Mouse (Mus musculus): ENCODE measurements at regions not wholly inside any gene's neighbourhood (a gene's known extent, or its start where the extent isn't known, plus 50 kb on each side); places are given as distances from the start of the nearest gene placed in this dataset.

DNA sequence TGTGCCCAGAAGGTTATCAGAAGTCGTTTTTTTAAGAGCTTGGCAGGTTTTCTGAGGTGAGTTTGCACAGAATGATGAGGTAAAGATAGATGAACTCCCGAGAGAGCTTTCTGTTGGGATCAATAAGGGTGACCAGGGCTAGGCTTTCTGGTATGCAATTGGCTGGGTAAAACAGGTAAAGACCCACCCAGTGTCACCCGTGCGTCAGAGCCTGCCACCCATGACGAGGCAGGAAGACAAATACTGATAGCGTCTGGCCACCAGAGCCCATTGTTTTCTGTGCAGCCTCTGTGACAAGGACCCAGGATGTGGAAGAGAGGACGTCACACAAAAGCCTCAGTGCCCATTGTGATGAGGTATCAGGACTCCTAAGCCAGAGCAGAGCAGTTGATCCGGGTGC is 58.0 kb upstream of the Vps8 start:
- ATAC-seq, result no peak

DNA sequence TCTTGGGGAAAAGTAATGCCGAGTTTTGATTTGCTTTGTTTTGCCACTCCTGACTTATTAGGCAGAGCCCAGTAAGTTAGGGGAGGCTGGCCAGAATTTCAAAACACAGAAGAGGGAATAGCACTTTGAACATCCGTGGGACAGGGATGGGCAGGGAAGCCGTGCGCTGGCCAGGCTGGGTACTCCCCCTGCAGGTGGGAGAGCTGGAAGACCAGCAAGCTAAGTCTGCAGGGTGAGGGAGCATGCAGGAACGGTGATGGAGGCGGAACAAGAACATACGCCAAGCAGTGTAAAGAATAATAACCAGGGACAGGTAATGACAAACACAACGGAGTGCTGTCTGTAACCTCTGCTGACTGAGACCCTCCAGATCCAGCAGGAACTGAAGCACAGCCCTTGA is 55.5 kb upstream of the Vps8 start:
- ATAC-seq, result no peak

DNA sequence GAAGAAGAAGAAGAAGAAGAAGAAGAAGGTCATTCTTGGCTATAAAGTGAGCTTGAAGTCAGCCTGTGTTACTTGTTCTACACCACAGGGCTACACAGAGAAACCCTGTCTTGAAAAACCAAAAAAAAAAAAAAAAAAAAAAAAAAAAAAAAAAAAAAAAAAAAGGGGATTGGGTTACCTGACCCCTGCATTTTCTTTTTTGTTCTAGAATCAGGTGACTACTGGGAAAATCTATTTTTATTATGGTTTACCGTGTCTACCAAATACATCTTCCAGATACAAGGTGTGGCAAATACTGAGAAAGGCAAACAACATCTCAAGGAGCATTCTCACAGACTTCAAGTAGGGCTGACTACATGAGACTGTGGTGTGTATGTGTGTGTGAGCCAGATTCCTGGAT is 54.1 kb upstream of the Vps8 start:
- ATAC-seq, result no peak

DNA sequence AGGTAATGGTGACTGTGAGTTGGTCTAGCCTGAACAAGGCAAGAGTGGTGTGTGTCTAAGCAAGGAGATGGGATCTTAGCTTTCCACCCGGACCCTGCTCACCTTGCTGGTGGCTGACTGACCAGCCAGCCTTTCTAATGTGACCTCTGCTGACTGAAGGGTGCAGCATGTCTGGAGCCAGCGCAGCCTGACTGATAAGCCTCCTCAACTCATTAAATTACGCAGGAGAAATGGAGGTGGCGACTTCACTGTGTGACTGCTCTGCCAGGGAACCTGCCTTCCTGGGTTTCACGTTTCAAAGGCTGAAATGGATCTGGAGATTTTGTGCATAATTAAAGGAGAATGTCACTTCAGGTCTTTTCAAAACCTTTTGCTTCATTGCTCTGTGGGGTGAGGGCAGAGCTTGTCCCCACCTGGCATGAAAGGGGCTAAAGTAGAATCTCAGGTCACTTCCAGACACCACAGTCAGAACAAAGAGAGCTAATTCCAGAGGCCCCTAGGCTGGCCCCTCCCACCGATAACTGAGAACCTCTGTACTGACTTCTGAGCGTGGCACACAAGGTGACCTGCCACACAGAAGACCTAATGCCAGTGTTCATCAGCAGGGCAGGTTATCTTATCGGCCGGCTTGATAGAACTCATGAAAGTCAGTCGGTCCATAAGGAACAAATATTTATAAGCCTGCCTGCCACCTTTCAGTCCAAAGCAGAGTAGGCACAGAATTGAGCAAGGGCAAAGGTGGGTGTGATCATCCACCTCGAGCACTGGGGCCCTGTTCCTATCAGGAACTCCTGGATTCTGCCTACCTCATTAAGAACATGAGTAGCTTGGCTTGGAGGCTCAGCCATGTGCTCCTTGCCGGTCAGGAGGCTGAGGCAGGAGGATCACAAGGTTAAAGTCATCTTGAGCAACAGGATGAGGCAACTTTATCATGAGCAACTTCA is 53.1 kb upstream of the Vps8 start:
- ATAC-seq, result no peak

All from inflammation-experienced regulatory T-cells, adult 6 months (primary cell).